Mouse (Mus musculus) thymus, postnatal 25 days (tissue): Measurements from ENCODE around the gene Hmbs.
"Not testable (repeated sequence)": the region's sequence is repeated elsewhere in the genome, so short reads cannot be mapped to it uniquely, and the experiment has no call there.

Experiments used
- DNase-seq: peaks from one replicate; pipeline ENCODE4 v3.0.0; 2022

Gene Hmbs

DNA sequence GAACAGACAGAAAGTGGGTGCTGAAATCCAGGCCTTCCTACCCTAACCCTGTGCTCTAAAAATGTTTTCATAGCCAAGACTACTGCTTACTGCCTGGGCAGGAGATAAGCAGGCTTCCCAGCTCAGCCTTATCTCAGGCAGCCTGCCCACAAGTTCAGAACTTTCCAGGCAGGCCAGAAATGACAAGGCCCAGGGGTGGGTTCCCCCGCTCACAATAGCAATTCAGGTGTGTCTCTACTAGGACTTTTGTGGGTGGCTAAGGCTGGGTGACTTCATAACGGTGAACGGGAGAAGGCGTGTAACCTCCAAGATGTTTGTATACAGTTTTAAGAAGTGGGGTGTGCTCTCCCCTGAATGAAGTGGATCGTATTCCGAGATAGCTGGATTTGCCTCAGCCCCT is 738 bp downstream of the Hmbs start:
- DNase-seq = no peak

DNA sequence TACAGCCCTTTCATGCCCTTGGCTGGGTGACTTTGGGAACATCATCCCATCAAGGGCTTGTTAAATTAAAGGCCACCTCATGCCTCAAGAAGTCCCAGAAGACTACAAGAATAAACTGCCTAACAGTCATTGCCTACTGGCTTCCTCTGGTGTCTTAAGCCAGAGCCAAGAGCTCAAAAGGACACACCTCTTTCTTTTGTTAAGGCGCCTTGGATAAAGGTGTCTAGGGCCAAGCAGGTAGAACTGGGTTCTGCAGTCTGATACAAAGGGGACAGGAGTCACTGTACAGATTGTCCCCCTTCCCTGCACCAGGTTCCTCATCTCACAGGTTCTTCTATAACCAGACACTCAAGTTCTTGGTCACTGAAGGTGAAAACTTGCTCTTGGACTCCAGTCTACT is 1.4 kb downstream of the Hmbs start:
- DNase-seq = no peak

DNA sequence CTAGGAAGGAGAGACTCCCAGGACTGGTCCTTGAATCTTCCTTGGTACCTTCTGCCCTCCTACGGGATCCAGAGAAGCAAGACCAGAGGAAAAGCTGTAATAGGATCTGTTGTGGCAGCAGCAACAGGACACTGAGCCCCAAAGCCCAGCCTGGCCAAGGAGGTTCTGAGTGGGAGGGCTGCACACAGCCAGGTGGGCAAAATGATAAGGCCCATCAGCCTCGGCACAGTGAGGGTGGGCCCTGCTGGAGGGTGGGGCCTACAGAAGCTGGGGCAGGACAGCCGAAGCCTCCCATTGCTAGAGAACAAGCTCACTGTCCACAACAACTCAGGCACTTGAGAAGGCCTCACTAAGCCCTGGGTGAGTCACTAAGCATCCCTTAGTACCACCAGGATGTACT is 1.9 kb downstream of the Hmbs start:
- DNase-seq = no peak

DNA sequence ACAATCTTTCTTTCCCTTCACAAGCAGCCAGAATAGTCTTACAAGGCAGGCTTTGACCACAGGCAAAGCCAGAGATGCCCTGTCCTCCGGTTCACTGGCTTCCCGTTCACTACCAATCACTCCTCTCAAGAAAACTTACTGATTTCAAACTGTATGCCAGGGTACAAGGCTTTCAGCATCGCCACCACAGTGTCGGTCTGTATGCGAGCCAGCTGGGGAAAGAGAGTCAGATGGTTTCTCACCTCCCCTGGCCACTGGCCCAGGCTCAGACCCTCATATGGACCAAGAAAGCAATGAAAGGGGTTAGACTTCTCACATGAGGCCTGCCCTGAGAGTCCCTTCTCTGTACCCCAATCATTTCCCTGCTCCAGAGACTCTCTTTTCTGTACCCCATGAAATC is 2.5 kb downstream of the Hmbs start:
- no peak for DNase-seq

DNA sequence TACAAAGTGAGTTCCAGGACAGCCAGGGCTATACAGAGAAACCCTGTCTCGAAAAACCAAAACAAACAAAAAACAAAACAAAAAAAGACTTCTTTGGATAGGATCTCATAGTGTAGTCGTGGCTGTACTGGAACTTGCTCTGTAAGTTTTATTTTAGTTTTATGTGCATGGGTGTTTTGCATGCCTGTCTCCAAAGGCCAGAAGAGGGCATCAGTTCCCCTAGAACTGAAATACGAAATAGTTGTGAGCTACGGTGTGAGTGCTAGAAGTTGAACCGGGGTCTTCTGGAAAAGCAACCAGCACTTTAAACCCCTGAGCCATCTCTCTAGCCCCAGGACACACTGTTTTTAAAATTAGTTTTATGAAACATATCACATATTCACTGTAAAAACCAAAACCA is 5.5 kb downstream of the Hmbs start:
- DNase-seq = no peak

DNA sequence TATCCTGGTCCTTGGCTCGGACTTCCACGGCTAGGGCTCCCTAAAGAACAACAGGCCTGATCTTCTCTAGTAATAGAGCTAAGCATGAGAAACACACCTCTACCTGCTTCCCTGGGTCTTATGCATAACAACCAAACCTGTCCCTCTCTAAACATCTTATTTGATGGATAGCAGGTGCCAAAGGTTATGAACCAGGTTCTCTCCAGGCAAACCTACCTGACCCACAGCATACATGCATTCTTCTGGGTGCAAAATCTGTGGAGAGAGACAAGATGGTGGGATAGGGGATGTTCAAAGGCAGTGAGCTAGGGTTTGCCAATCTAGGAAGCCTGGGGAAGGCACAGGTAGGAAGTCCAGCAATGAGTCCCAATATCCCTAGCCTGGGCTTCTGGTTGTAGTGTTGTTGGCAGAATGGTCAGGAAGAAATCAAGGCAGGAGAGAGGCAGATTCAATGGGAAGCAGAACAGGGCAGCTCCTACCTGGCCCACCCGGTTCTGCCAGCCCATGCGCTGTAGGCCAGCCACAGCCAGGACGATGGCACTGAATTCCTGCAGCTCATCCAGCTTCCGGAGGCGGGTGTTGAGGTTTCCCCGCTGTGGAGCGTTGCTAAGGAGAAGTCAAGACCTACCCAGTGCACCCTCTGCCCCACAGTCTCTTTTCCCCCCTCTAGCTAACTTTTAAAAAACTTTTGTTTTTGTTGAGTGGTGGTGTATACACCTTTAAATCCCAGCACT is 6.4 kb downstream of the Hmbs start:
- no peak for DNase-seq

DNA sequence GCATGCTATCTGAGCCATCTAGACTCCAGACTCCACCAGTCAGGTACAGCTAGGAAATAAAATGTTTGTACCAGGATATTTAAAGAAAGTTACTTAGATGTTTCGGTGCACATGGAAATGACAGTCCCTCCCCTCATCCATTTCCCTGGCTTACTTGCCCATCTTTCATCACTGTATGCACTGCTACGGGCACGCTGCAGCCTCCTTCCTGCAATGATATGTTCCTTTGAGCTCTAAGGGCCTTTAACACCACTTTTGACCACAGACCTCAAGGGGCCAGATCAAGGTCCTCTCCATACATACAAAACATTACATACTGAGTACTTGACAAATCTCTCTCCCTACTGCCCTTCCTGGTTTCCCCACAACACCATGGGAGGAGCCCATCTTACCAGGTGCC is 7.1 kb downstream of the Hmbs start:
- DNase-seq = no peak

DNA sequence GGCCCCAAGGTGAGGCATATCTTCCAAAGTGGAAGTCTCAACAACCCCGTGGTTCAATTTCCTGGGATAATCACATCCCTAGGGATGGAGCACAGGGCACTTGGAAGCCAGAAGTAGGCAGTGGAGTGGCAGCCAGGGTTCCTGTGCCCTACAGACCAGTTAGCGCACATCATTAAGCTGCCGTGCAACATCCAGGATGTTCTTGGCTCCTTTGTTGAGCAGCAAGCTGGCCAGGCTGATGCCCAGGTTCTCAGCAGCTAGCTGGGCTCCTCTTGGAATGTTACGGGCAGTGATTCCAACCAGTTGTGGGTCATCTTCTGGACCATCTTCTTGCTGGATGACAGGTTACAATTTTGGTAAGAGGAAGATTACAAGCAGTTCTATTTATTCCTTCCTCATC is 7.5 kb downstream of the Hmbs start:
- not testable (repeated sequence) for DNase-seq

DNA sequence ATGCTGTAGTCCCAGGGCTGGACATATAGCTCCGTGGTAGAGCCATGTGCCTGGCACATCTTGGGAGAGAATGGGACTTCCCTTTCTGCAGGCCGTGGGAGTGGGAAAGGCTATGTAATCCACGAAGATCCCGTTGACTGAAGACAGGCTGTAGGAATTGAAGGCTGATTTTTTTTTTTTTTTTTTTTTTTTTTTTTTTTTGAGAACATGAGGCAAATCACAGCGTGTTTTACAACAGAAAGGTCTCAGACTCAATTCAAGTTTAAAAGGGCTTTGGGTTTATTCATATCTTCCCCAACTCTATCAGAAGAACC is 8.0 kb downstream of the Hmbs start:
- no peak for DNase-seq

DNA sequence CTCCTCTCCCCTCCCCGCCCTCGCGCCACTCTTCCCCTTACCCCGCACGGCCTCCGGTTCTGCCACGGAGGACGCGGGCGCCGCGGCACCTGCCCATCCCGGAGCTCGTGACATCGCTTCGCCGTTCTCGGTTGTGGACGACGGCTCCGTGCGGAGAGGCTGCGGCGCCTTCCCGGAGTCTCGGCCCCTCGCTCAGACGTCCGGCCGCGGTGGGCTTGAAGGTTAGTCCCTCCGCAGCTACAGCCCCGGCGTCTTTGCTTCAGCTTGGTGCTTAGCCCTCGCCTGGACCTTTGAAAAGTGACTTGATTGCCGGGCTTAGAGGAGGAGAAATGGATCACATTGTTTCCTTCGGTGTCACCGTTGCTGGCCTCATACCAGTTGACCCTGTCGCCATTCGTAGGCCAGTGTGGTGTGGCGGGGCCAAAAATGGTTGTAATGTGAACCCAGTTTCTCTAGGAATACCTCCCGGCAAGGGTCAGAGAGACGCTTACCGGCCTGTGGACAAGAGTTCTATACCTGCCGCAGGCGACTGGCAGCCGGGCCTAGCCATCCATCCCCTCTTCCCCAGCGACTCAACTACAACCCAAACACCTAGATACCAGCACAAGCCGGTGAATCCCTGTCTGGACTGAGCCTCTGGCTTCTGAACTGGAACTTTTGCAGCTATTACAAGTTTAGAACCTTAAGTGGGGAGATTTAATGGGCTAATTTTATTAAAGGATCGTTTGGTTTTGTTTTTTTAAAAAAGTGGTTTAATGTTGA is 8.5 kb downstream of the Hmbs start:
- peak; percentile 59 for DNase-seq

DNA sequence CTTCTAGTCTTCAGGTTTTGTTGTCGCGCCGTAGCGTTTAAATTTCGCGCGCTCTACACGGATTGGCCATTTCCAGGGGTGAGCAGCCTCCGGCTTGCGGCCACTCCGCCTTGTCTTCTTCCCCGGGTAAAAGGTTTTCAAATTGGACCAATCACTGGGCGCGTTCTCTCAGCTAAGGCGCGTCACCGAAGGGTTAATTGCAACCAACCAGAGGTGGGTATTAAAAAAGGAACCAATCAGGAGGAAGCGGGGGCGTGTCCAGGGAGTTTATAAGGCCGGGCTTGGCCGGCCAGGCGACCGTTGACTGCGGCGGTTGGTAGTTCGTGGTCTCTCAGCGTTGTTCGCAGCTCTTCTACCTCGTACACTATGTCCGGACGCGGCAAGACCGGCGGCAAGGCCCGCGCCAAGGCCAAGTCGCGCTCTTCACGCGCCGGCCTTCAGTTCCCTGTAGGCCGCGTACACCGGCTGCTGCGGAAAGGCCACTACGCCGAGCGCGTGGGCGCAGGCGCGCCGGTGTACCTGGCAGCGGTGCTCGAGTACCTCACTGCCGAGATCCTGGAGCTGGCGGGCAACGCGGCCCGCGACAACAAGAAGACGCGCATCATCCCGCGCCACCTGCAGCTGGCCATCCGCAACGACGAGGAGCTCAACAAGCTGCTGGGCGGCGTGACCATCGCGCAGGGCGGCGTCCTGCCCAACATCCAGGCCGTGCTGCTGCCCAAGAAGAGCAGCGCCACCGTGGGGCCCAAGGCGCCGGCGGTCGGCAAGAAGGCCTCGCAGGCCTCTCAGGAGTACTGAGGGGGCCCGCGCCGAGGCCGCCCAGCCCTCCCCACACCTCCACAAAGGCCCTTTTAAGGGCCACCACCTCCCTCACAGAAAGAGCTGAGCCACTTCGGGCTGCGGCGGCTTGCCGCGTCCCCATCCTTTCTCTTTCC is 9.4 kb downstream of the Hmbs start, which contains the start of gene H2afx:
H2afx (plus strand) TSS at position 299 of the 935 bp plus-strand sequence.
- peak; percentile 98 for DNase-seq

DNA sequence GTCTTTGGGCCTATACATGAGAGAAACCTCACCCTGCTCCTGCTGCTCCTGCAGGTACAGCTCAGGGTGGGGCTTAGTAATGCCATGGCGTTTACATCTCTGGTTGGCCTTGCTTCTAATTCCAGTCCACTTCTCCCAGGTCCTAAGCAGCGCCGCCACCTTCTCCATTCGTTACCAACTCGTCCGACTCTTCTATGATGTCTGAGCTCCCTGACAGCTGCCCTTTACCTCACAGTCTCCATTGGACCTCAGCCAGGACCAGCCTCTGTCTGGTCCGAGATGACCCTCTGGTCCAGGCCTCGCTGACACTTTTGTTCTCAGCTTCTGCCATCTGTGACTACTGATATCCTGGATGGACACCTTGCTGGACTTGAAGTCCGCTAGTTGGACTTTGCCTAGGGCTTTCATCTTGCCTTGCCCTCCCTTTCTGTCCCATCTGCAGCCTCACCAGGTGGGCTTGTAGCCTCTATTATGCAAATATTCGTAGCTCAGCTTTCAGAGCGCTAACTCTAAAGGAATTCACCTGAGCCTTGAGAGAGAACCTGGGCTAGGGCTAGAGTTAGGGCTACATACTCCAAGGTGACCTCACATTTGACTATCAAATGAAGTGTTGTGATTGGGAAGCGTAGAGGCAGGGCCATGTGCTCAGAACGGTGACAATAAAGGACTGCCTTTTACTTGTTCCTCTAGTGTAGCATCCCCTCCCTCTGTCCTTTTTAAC is 10.9 kb downstream of the Hmbs start:
- no peak for DNase-seq

DNA sequence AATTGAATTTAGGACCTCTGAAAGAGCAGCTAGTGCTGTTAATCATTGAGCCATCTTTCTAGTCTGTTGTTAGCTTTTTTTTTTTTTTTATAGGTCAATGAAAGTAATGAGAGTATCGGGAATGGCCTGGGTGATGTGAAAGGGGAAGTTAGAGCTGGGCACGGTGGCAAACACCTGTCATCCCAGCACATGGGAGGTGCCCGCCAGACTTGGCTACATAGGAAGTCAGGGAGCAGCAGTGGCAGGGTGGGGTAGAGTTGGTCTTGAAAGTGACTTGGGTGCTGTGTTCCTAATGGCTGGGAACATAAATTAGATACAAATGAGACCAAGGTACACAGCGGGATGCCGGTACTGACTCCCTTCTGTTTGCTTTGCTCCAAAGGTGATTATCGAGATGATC is 13.3 kb downstream of the Hmbs start:
- no peak for DNase-seq

DNA sequence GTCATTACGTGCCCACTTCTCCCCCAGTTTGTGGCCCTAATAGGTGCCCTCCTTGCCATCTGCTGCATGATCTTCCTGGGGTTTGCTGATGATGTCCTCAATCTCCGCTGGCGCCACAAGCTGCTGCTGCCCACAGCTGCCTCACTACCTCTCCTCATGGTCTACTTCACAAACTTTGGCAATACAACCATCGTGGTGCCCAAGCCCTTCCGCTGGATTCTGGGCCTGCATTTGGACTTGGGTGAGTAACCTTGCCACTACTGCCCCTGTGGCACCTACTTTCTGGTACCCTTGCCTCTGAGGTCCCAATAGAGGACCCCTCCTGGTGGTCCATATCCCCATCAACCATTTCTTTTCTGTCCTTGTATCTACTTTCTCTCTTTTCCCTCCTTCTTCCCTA is 16.1 kb downstream of the Hmbs start:
- no peak for DNase-seq

DNA sequence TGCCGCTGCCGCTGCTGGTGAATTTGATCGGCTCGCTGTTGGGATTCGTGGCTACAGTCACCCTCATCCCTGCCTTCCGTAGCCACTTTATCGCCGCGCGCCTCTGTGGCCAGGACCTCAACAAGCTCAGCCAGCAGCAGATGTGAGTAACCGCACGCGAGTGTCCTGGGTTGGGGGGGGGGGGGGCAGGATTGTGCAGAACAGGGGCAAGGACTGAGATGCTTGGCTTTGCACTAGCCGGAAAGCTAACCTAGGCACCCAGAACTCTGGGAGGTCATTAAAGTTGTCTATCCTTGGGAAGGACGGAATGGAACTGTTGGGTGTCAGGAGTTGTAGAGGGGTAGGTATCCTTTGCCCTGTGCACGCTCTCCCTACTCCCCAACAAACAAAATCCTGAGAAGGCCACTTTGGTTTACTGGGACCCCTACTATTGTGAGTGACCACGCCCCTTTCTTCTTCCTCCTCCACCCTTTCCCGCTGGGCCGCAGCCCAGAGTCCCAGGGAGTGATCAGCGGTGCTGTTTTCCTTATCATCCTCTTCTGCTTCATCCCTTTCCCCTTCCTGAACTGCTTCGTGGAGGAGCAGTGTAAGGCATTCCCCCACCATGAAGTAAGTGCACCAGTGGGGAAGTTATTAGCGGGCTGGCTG is 16.8 kb downstream of the Hmbs start:
- DNase-seq = no peak

DNA sequence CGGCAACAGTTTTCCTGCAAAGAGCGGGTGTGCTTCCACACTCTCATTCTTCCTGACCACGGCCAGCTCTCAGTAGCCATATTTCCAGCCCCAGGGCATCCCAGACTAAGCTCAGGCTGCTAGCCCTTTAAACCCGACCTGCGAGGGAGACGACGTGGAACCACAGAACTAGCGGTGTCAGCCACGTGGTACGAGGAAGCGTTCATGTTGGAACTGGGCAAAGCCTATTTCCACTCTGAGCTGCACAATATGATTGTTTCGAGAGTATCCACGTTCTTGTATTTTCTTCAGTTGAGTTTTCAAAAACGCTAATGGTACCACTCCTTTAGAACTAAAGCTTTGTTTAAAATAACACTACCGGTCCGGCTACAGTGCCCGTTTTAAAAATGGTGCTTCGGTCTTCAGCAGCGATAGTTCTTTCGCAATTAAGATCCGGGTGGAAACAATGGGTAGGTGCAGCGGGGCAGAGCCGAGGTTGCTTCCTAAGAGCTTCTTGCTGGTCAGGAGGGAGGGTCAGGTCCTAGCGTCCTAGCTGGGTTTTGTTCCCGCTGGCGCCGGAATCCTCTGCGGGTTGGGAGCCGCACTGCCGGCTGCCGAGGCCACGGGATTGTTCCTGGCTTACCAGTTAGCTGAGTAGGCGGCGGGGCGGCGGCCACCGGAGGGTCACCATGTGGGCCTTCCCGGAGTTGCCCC is 17.5 kb downstream of the Hmbs start:
- peak; percentile 77 for DNase-seq

DNA sequence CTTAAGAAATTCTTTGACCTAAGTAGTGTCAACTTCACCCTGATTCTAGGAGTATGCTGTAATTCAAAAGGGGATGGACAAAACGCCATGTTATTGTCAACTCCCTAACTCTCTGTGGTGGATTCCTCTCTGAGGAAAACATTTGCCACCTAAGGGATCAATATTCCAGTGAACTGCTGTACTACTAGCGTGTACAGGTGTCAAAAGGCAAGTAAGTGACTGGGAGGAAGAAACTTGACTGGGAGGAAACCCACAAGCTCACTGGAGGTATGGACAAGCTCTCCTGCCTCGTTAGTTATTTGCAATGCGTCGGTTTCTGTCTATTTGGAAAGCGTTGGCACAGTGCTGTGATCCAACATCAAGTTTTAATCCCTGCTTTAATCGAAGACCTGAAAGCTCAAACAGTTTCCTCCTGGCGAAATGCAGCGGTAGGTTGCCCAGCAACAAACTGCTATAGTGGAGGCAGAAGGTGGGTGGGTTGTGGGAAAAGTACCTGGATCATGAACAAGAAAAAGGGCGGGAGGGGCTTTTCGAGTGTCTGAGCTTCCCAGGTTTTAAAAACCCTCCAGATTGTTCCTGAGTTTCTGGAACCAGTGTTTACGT is 18.2 kb downstream of the Hmbs start, which contains the start of gene Dpagt1:
Dpagt1 (plus strand) TSS at position 252 of the 603 bp plus-strand sequence.
- DNase-seq = no peak

DNA sequence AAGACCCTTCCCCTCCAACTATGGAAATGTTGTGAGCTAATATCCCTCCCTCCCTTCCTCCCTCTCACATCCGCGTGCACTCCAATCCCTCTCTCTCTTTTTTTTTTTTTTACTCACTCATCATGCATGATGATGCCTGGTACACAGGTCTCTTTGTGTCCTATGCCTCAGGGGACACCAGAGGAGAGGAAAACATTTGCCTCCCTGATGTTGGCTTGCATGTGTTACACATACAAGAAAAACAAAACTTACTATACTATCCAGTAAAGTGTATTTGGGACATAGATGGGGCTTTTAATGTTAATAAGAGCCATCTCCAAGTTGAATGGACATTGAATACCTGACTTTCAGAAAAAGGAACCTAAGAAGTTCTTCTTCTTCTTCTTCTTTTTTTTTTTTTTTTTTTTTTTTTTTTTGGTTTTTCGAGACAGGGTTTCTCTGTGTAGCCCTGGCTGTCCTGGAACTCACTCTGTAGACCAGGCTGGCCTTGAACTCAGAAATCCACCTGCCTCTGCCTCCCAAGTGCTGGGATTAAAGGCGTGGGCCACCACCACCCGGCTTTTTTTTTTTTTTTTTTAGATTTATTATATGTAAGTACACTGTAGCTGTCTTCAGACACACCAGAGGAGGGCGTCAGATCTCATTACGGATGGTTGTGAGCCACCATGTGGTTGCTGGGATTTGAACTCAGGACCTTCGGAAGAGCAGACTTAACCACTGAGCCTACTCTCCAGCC is 18.8 kb downstream of the Hmbs start:
- not testable (repeated sequence) for DNase-seq

DNA sequence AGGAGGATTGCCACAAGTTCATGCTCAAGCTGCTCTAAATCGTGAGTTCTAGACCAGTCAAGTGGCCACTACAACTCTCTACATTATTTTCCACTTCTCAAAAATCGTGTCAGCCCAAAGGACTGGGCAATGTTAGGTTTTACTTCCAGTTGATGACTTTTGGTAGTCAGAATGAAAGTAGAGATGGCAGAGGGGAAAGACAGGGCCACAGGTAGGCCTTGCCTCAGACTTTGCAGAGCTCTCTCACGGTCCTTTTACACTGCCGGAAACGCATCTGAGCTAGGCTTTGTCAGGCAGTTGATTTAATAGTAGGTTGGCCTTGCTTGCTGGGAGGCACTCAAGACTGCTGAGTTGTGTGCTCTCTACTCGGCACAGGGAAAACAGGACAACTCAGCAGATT is 19.9 kb downstream of the Hmbs start:
- no peak for DNase-seq

DNA sequence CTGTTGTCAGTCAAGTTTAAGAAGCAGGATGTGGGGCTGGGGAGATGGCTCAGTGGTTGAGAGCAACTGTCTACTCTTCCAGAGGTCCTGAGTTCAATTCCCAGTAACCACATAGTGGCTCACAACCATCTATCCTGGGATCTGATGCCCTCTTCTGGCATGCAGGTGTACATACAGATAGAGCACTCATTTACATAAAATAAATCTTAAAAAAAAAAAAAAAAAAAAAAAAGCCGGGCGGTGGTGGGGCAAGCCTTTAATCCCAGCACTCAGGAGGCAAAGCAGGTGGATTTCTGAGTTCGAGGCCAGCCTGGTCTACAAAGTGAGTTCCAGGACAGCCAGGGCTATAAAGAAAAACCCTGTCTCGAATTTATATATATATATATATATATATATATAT is 20.4 kb downstream of the Hmbs start:
- not testable (repeated sequence) for DNase-seq

DNA sequence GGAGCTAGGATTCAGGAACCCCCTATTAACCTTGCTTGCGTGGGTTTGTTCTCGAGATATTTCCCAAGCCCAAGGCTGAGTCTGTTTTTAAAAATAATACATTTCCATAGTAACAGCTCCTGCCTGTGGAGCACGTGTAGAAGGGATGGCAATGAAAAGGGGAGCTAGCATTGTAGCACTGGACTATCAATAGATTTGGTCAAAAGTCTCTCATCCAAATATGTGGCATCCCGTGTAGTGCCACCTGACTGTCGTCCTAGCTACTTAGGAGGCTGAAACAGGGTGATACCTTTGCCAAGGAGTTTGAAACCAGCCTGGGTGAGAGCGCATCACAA is 23.3 kb downstream of the Hmbs start:
- DNase-seq = no peak
